Mouse (Mus musculus) splenic B cell, adult 2 months (primary cell): ENCODE measurements around the gene Tcp11.

ENCODE experiments used
- DNase-seq: peaks from one replicate; pipeline ENCODE4 v3.0.0-alpha.2; 2011; ENCODE audit warnings: low read depth, low spot score
- H3K27me3 ChIP-seq: 2 replicates; pipeline ENCODE4 v1.6.1; 2012; ENCODE audit warnings: mild to moderate bottlenecking, low read length, moderate library complexity, mixed read lengths; ENCODE audit not compliant: control insufficient read depth, poor library complexity, insufficient read depth, severe bottlenecking
- H3K36me3 ChIP-seq: 2 replicates; pipeline ENCODE4 v1.6.1; 2012; ENCODE audit warnings: mild to moderate bottlenecking, low read length, moderate library complexity, mixed read lengths; ENCODE audit not compliant: control insufficient read depth, poor library complexity, insufficient read depth, severe bottlenecking

Gene Tcp11

GRCm38 (mm10) chr17:28099086-28099485, 18.6 kb upstream of the Tcp11 start:
- DNase-seq: no peak
- no peaks in the 10 kb centered on the region for H3K36me3 ChIP-seq
- H3K27me3 ChIP-seq: no peaks in the 10 kb centered on the region

DNA sequence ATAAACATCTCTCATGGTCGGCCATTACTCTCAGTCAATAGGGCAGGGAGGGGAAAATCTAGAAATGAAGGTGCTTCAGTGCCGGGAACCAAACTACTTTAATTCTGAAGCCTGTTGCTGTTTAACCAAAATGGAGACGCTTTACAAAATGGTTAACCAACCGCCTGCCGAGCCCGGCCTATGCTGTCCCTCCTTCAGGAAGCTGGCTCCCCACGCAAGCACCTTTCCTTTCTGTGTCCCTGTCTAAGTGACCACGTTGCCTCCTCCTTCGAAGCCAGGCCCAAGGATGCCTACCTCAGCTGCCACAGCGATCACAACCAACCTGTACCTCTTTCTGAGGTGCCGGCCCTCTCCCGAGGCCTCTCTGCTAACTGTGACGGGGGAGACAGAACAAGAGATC, 16.9 kb upstream of the Tcp11 start:
- no peak for DNase-seq
- Histone ChIP-seq H3K27me3 (no peaks in the 10 kb centered on the region), H3K36me3 (no peaks in the 10 kb centered on the region)

DNA sequence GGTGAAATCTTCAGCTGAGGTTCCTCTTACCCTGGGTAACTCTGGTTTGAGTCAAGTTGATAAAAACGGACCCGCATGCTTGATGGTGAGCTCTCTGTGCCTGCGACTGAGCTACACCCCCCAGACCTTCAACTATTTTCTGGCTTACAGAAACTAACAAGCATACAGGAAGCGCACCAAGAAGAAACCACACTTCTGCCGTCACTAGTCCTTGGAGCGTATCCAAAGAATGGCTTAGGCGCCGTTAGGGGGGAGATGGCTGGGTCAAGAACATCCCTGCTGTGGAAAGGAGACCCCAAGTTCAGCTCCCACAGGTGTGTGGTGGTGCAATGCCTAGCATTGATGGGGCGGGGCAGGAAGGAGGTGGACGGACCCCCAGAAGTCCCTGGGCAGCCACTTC, 16.0 kb upstream of the Tcp11 start:
- no peak for DNase-seq
- Histone ChIP-seq H3K36me3 (no peaks in the 10 kb centered on the region), H3K27me3 (no peaks in the 10 kb centered on the region)

- Histone ChIP-seq H3K27me3 (no peaks in the 10 kb centered on the region), H3K36me3 (no peaks in the 10 kb centered on the region)
- DNase-seq: peak; percentile 30
Measured at GRCm38 (mm10) chr17:28093837-28094236, 13.4 kb upstream of the Tcp11 start.

DNA sequence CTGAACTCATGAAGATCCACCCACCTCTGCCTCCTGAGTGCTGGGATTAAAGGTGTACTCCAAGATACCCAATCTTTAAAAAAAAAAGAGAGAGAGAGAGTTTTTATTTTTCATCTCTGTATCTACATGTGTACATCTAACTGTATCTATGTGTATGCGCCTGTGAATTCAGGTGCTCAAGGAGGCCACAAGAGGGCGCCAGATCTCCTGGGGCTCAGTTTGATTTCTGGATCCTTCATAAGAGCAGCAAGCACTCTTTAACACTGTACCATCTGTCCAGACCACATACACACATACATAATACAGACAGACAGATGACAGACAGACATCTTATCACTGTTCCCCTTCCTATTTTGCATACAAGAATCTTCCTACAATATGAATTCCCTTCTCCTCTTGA, 11.9 kb upstream of the Tcp11 start:
- DNase-seq: no peak
- Histone ChIP-seq H3K27me3 (no peaks in the 10 kb centered on the region; the same call in 1 of the 2 replicates), H3K36me3 (no peaks in the 10 kb centered on the region)

DNA sequence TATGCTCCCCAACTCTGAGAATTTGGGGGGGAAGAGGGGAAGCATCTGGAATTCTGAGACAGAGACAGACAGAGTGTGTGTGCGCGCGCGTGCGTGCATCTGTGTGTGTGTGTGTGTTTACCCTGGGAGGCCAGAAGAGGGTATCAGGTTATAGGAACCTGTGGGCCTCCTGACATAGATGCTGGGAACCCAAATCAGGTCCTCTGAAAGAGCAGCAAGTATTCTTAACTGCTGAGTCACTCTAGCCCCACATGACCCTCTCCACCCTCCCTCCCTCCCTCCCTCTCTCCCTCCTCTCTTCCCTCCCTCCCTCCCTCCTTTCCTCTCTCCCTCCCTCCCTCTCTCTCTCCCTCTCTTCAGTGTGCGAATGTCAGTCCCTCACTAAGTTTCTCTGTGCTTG, 8.3 kb upstream of the Tcp11 start:
- no peak for DNase-seq
- Histone ChIP-seq H3K36me3 (no peaks in the 10 kb centered on the region), H3K27me3 (no peaks in the 10 kb centered on the region; the same call in 1 of the 2 replicates)

DNA sequence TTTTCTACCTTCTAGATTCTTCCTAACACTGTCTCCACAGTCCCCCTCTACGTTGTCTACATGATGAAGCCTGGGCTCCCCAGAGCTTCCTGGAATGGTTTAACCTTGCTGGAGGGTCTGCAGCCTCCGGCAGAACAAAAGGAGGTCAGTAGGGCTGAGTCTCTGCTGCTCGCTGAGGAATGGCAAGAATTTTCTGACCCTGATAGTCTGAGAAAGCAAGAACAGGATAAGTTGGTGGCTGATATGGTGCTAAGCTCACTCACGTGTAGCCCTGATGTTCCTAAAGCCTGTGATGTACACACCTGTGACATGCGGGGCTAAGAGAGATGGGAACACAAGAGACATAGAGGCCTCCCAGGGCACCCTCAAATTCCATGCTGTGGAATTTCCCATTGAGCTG, 7.0 kb upstream of the Tcp11 start:
- DNase-seq: no peak
- Histone ChIP-seq H3K36me3 (no peaks in the 10 kb centered on the region), H3K27me3 (no peaks in the 10 kb centered on the region; the same call in 1 of the 2 replicates)

DNA sequence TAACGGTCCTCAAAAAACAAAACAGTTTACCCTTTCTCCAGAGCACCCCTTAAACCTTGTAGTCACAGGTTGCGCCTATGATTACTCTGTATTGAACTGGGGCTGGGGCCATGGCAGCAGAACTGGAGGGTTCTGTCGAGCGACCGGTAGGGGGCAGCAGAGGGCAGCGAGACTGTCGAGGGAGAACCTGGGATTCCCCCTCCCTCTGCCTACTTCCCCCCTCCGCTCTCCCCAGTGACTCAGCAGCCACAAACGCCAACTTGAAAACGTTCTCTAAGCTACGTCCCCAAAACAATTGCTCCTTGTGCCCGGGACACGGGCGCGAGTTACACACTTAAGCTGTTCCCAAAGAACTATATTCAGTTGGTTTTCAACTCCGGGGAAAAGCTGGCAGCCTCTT, 4.5 kb upstream of the Tcp11 start:
- H3K36me3 ChIP-seq: no peaks in the 10 kb centered on the region

DNA sequence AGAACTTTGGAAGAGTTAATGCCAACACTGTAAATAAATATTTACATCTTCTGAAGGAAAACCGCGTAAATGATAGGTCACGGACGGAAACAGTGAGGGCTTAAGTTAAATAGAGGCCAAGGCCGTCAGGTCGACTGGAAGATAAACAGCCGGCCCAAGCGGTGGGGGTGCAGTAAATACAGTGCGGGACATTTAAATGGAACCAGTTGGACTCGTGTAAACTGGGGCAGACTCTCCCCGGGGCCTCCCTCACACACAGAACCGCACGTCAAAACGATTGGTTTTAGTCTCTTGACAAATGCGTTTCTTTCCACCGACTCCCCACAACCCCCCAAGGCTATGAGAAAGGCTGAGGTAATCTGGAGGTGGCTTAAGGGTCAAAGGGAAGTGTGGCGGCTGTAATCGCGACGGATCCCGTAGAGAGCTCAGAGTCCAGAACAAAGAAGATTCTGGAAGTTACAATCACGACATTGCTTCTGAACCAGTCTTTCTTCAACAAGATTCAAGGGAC, 4.0 kb upstream of the Tcp11 start:
- no peaks in the 10 kb centered on the region; the same call in 1 of the 2 replicates for H3K27me3 ChIP-seq
- no peaks in the 10 kb centered on the region for H3K36me3 ChIP-seq
- DNase-seq: no peak

More for the DNA sequence above, 4.5 kb upstream of the Tcp11 start:
- no peaks in the 10 kb centered on the region; the same call in 1 of the 2 replicates for H3K27me3 ChIP-seq
- peak; percentile 95 for DNase-seq

DNA sequence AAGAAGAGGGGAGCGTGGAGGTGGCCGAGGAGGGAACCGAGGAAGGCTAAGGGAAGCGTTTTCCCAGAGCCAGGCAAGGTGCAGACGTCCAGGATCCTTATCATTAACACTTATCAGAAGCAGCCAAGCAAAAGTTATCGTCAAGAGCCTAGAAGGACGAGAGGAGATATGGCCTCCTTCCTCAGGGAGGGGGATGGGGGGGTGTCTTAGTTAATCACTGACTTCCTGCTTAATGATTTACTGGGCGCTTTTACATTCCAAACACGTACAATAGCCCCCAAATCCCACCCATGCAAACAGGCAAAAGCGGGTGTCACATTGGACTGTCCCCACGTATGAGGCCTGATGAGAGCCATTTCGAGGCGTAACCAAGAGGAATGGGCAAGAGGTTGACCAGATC, 2.4 kb upstream of the Tcp11 start:
- H3K36me3 ChIP-seq: no peaks in the 10 kb centered on the region
- DNase-seq: no peak
- no peaks in the 10 kb centered on the region for H3K27me3 ChIP-seq

DNA sequence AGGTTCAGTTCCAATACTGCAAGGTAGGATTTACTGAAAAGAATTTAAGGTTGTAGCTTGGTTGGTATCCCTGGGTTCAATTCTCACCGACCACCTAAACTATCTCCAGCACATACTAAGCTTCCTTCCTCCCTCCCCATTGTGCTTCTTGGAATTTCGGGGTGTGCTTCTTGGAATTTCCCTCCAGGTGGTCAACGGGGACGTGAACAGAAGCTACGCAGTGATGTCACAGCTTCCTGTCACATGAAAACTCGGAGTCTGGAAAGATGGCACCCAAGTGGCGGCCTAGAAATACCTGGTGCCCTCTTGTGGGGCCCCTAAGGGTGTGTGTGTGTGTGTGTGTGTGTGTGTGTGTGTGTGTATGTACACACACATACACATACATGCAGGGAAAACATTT, 1.4 kb upstream of the Tcp11 start:
- DNase-seq: no peak
- no peaks in the 10 kb centered on the region for H3K27me3 ChIP-seq

GRCm38 (mm10) chr17:28081385-28081784, 946 bp upstream of the Tcp11 start:
- no peaks in the 10 kb centered on the region for H3K36me3 ChIP-seq
- DNase-seq: peak; percentile 31
- H3K27me3 ChIP-seq: no peaks in the 10 kb centered on the region

More for the DNA sequence above, 1.4 kb upstream of the Tcp11 start:
- no peaks in the 10 kb centered on the region for H3K36me3 ChIP-seq

- no peaks in the 10 kb centered on the region for H3K36me3 ChIP-seq
- H3K27me3 ChIP-seq: no peaks in the 10 kb centered on the region
- no peak for DNase-seq
Measured at GRCm38 (mm10) chr17:28080817-28081165, 352 bp upstream of the Tcp11 start.

GRCm38 (mm10) chr17:28079618-28080017, 821 bp downstream of the Tcp11 start:
- DNase-seq: peak; percentile 87
- Histone ChIP-seq H3K36me3 (no peaks in the 10 kb centered on the region), H3K27me3 (no peaks in the 10 kb centered on the region)

DNA sequence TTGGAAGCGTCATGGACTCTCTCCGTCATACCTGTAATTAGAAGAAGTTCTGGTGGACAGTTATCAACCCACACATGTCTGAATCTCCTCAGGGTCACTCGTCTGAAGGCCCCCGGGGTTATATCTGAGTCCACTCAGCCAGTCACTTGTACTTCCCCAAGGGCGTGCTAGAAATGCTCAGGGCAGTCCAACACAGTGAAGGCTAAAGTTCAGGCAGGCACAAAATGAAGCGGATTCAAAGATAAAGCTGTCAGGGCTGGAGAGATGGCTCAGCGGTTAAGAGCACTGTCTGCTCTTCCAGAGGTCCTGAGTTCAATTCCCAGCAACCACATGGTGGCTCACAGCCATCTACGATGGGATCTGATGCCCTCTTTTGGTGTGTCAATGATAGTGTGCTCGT, 2.4 kb downstream of the Tcp11 start:
- no peak for DNase-seq
- Histone ChIP-seq H3K36me3 (no peaks in the 10 kb centered on the region), H3K27me3 (no peaks in the 10 kb centered on the region)

DNA sequence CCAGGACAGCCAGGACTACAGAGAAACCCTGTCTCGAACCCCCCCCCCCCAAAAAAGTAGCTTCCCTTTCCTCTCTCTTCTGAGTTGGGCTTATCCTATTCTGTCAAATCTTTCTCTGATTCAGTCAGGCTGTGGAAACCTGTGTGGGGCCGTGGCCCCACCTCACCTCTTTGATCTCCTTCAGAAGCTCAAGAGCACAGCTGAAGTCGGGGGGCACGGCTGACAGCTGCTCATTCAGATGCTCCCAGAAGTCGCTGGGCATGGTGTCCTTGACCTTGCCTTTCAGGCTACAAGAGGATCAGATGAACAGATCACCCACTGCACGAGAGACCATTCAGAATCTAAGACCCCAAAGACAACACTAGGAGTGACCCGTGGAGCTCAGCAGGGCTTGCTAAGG, 6.0 kb downstream of the Tcp11 start:
- Histone ChIP-seq H3K27me3 (no peaks in the 10 kb centered on the region), H3K36me3 (no peaks in the 10 kb centered on the region)
- DNase-seq: no peak
